Mouse (Mus musculus): ENCODE data around the gene LTO1.

The LTO1 gene

DNA sequence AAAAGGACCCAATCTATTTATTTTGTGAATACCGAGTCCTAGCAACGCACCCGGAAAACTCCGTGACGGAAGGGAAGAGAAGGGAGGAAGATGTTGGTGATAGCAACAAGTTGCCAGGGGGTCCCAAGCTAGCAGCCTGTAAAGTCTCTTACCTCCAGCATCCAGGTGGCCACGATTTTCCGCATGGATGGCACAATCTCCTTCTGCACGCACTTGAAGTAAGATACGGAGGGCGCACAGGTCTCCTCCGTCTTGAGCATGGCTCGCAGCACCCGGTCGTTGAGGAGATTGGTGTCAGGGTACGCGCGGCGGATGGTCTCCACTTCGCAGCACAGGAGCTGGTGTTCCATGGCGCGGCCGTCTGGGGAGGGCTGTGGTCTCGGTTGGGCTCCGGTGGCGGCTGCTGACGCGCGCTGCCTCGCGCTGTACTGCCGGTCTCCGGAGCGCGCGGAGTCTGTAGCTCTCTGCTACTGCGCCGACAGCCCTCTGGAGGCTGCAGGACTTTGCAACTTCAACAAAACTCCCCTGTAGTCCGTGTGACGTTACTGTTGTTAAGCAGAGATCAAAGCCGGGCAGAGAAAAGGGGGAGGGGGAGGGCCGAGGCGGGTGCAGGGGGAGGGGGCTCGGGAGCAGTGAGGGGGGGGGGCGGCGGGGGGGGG lies 24.6 kb downstream of the LTO1 start, which contains the start of gene Ccnd1:
Ccnd1 (minus strand) TSS at position 582 of the 659 bp plus-strand sequence.
- no peak for DNase-seq (ENCODE audit: extremely low read depth, low read depth, low spot score)

DNA sequence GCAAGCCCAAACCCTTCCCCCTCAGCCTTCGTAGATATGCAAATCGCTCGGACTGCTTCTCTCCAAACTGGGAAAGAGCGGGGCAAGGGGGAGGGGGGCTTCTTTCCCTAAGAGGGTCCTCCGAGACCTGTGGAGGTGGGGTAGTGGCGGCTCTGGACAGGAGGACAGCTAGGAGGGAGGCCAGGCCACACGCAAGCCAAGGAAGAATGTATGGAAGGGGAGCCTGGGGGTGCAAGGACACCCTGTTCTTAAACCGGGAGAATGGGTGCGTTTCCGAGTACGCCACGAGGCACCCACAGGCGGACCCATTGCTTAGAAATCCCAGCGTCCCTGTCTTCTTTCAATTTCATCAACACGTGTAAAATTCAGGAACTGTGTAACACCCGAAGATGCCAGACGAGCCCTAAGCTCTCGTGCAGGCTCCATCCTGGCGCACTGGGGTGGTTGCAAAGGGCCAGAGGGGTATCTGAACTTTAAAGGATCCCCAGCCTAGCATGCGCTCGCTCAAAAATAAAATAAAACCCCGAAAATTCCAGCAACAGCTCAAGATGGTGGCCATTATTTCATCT lies 25.2 kb downstream of the LTO1 start:
- DNase-seq (ENCODE audit: extremely low read depth, low read depth, low spot score): no peak

DNA sequence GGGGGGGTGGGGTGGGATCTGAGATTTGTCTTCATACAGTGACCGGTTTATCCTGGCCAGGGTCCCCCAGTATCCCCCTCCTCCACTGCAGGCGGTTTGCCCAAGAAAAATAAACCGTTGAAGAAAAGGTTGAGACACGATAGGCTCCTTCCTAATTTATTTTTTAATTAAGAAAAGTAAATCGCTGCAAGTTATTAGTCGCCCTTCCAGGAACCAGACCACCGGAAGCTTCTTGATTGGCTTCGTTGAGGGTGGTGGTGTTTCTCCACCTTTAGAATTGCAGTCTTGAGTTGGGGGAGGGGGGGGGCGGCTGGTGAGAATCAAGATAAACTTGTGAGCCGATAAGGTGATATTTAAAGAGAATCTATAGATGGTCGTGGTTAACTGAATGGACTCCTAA lies 25.7 kb downstream of the LTO1 start:
- no peak for DNase-seq (ENCODE audit: extremely low read depth, low read depth, low spot score)

DNA sequence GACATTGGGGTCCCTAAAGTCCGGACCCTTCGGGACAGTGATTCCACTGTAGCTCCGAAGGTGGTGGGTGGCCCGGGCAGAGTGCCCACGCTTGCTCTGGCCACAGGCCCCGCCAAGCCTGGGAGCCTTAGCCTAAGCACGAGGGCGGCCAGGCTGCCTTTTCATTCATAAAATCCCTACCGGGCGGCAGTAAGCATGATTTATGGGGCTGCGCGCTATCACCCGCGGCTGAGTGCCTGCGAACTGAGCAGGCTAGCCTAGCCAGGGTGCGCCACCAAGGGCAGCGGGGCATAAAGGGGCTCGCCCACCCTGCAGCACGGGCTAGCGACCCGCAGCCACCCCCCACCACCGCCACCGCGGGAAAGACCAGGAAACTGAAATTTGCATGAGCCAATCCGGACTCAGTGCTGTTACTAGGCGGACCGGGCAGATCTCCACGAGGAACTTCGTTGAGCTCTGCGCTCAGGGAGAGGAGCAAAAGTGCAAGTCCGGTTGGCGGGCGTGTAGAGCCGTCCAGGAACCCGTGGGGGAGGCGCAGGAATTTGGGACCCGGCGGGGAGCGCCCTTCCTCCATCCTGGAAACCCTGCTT lies 26.4 kb downstream of the LTO1 start:
- no peak for DNase-seq (ENCODE audit: extremely low read depth, low read depth, low spot score)

DNA sequence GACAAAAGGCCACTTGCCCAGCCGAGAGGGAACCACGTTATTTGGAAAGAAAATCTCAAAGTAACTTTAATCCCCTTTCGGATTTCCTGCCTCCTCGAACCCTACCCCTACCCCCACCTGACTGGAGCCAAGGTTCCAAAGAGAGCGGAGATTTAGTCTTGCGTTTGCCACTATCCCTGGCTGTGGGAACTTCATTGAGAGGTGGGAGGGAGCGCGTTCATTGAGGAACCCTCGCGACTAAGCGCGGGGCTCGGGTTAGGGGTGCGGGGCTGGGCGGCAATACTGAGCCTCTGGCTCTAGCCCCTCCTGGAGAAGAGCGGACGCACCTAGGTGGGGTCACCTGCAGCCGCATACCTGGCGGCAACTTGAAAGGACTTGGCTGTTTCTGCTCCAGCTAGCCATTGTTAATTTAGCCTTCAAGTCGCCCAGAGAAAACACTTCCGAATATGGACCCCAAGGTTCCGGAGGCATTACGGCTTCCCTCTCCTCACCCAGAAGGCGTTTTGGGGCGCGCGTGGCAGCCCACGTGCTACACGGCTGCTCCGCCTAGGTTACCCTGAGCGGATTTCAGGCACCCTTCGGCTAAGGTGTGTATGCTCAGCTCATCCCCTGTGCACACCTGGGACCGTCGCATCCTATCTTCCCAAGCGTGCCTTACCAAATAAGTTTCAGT lies 27.3 kb downstream of the LTO1 start:
- DNase-seq (ENCODE audit: extremely low read depth, low read depth, low spot score): no peak

DNA sequence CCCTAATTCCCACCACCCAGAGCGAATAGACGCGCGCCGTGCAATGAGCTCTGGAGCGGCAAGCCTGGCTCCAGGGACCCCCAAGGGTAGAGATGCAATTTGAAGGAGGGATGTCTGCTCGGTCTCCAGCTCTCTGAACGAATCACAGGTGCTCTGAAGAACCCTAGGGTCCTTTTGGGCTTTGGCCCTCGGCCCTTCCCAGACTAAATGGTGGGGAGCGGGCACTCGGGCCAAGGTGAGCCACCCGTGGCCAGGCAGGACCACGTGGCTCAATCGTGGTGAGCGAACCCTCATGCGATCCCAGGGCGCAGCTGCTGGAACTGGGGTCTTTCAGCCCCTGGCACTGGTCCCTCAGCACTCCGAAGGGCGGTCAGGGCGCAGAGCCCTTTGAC lies 27.8 kb downstream of the LTO1 start:
- DNase-seq (ENCODE audit: extremely low read depth, low read depth, low spot score): no peak

DNA sequence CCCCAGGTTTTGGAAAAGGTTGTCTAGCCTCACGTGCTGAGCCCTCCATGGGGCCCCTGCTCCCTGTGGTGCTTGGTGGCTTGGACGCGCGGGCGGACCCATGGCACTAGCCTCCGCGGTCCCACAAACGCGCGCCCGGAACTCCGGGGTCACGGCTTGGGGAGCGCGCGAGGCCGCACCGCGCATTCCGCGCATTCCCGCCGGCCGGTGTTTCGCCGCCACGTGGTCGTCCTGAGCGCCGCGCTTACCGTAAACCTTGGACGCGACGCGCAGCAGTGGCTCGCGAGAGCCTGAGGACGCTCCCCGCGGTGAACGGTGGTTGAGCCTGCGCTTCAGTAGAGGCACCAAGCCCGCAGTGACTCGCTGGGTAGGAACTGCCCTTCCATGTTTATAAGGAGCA lies 28.4 kb downstream of the LTO1 start:
- no peak for DNase-seq (ENCODE audit: extremely low read depth, low read depth, low spot score)

DNA sequence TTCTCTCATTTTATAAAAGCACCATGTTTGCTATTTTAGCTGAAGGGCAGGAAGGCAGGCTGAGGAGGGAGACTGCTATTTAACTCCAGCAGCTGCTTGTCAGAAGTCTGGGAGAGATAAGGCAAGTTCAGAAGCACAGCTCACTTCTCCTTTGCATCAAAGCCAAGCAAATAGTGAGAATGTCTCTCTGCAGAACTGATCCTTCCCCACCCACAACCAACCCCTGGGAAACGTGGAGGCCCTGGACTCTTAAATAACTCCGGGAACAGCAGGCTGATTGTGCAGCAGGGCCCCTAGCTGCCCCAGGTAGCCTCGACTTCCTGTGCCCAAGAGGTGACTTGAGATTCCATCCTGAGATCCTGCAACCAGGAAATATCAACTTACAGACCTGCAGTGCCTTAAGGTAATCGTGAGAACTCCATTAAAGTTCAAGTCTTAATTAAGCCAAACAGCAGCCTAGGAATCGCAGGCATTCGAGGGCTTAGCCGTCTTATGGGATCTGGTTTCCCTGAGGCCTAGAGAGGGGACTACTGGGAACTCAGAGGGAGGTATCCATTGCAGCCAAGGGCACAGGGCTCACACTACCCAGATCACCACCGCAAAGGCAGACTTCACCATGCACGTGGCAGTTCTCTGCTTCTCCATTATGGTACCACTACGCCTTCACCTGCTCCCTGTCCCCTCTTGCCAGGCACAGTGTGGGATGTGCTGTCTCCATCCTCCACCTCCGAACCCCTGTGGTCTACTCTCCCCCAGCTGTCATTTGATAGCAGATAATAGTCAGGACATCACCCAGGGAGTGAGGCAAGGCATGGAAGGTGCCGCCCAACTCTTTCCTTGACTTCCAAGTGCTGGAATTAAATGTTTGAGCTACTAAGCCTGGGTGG lies 43.9 kb downstream of the LTO1 start:
- no peak for DNase-seq (ENCODE audit: extremely low read depth, low read depth, low spot score)

DNA sequence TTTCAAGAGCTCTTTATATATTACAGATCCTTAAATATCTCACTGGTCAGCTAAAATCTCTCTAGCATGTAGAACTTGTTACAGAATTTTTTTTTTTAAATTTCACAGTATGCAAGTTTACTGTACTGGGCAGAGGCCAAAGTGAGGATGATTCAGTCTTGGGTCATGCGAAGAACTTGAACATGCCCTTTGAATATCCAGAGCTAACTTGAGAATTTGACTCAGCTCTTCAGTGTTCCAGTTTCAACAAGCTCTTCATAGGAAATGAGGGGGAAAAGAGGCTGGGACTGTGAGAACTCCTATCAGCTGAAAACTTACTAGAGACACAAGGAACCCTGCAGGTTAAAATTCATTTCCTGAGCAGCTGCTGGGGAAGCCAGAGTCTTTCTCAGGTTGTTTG lies 49.0 kb downstream of the LTO1 start:
- DNase-seq (ENCODE audit: extremely low read depth, low read depth, low spot score): no peak

DNA sequence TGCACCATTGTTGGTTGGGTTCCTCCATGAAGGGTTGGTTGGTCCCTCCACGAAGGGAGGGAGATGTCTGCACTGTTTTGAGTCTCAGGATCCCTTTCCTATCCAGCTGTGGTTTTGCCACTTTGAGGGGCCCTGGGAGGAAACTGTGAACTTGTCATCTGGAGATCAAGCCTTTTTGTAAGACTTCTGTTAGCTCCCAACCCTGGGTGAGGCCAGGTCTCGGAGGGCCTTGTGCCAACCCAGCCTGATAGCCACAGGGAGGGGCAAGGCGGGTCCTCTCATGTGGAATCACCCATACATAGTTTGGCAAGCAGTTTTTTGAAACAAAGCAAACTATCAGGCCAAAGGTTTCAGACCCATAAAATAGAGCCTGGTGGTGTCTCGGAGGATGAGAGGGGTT lies 49.4 kb downstream of the LTO1 start:
- no peak for DNase-seq (ENCODE audit: extremely low read depth, low read depth, low spot score)

DNA sequence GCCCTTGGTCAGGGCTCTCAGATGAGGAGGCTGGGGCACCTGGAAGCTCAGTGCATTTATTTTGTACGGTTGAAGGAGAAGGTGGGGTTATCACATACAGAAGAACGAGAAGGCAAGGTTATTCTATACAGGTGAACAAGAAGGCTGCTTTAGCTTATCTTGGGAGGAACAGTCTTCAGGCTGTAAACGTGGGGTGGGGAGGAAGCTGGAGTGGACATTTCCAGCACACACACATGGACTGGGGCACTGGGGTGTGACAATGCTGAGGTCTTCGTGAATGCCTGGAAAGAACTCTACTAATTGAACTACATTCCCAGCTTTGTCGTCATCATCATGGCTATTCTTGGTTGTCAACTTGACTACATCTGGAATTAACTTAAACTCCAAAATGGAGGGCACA lies 51.0 kb downstream of the LTO1 start:
- no peak for DNase-seq (ENCODE audit: extremely low read depth, low read depth, low spot score)

DNA sequence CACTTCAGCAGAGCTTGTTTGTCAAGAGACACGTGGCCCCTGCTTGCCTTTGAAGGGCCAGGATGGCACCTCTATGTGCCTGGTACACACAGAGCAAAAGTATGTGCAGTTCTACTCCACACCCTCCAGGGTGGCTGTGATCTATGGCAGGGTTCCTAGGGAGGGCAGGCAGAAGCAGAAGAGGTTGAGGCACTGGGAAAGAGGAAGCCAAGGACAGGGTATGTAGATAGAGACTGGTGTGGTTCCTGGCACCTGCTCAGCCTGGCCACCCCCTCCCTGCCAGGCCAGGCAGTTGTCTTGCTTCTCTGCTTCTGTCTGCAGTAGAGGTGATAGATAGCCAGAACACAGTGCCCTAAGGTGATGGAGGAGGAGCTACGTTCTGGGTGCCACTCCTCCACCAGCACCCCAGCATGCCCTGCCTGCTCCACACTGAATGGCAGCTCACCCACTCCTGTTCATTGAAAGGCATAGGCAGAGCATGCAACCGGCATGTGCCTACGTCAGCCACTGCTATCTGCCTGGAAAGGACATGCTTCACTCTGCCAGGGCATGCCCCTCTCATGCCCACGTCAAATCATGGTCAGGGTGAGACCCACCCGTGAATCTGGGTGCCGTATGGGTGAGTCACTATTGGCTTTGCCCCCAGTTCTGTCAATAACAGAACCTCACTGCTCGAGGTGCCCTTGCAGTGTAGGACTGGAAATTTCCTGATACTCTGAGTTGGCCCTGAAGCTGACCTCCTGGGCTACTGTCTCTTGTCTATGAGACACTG lies 56.3 kb downstream of the LTO1 start:
- DNase-seq (ENCODE audit: extremely low read depth, low read depth, low spot score): no peak

DNA sequence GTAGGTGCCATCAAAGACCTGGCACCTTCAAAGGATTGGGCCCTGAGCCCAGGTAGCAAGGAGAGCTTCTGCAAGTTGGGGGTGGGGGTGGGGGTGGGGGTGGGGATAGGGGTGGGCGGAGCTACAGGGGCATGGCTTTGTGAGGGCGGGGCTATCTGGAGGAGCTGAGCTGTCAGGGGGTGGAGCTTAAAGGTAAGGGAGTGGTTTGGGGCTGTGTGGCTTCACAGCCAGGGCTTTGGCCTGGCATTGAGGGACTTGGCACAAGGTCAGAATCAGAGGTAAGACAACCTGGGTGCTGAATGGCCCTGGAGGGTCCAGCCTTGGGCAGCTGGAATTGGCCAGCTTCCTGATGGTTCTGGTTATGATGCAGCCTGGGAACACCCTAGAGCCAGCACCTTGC lies 56.9 kb downstream of the LTO1 start:
- DNase-seq (ENCODE audit: extremely low read depth, low read depth, low spot score): no peak

DNA sequence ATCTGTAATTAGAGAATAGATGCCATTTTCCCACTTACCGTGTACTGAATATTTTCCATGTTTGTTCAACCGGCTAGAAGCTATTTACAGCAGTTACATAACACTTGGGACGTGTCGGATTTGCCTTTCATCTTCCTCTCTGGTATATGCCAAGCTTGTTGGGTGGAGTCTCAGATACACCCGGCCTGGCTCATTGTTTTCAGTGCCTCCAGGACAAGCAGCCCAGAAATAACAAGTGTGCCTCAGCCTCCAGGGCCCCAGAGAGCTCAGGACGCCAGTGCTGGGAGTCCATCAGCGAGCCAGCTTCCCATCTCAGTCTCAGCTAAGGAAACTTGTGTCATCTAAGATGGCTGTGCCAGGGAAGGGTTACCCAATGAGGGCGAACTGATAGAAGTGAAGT lies 58.6 kb downstream of the LTO1 start:
- no peak for DNase-seq (ENCODE audit: extremely low read depth, low read depth, low spot score)

DNA sequence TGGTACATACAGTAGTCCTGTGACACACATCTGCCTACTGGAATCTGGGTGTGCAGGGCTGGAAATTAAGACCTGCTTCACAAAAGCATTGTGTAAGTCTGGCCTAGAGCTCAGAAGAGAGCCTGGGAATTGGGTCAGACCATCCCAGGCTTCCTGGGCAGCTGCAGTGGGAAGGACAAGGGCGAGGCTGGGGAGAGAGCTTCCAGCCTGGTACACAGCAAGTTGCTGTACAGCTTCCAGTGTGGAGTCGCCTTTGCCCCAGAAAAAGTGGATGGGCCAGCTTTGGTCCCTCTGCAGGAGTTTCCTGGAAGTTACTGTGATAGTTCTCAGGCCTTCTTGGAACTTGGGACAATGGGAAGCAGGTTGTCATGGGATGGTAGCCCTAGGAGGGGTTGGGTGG lies 62.2 kb downstream of the LTO1 start:
- no peak for DNase-seq (ENCODE audit: extremely low read depth, low read depth, low spot score)

DNA sequence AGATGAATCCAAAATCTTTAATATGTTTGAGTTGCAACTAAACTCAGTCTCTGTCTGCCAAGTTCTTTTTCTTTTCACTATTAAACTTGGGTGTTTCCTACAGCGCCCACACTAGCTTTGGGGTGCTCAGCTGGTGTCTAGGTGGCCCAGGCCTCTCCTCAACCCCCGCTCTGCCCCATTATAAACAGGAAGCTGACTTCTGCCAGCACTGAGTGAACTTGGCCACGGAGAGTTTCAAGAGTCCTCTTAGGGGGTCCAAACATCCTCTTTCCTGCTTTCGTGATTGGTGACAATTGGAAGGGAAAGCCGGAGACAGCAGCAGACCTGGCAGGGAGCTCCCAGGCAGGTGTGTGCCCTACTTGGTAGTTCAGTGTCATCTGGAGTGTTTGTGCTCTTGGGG lies 64.9 kb downstream of the LTO1 start:
- DNase-seq (ENCODE audit: extremely low read depth, low read depth, low spot score): no peak

Measured in fat pad, adult 2 months (tissue).